Mouse (Mus musculus): ENCODE measurements at regions not wholly inside any gene's neighbourhood (a gene's known extent, or its start where the extent isn't known, plus 50 kb on each side); places are given as distances from the start of the nearest gene placed in this dataset.

- TF ChIP-seq CTCF (IDR thresholded peaks at IDR 0.05; ENCODE audit: extremely low read depth, insufficient read length, insufficient replicate concordance, low read depth, low read length) (no peak), POLR2A (IDR thresholded peaks at IDR 0.05; ENCODE audit: low read depth, low read length) (no peak)
These were observed 171.7 kb upstream of the Rbfox1 start for GRCm38 (mm10) chr16:5713476-5713875.
